Mouse (Mus musculus) E14TG2a.4 (cell line): ENCODE results near the gene Ccdc186.
A peak's percentile ranks its signal among the peaks of the same experiment; 100 is the strongest.

Experiments used
- H3K27me3 ChIP-seq: 2 replicates; pipeline ENCODE4 v1.6.1; 2014; ENCODE audit warnings: low read length, control low read depth; ENCODE audit not compliant: insufficient read depth
- H3K36me3 ChIP-seq: 2 replicates; pipeline ENCODE4 v1.6.1; 2014; ENCODE audit warnings: low read length, control low read depth; ENCODE audit not compliant: insufficient read depth
- H3K4me1 ChIP-seq: replicated peaks from 2 replicates; pipeline ENCODE4 v1.6.1; 2014; ENCODE audit warnings: low read depth, low read length, control low read depth
- H3K4me3 ChIP-seq: replicated peaks from 2 replicates; pipeline ENCODE4 v1.5.1; 2014; ENCODE audit warnings: mild to moderate bottlenecking, low read length
- H3K9me3 ChIP-seq: 2 replicates; pipeline ENCODE4 v1.6.1; 2014; ENCODE audit warnings: low read length, control low read depth
- CTCF ChIP-seq: conservative IDR thresholded peaks from 2 replicates; pipeline ENCODE4 v1.5.1; 2014; ENCODE audit warnings: low read length
- NANOG ChIP-seq: IDR thresholded peaks from 2 replicates; pipeline ENCODE4 v1.6.1; 2014; ENCODE audit warnings: borderline replicate concordance, low read length, mixed read lengths
- POU5F1 ChIP-seq: IDR thresholded peaks from 2 replicates; pipeline ENCODE4 v1.6.1; 2014; ENCODE audit warnings: low read length, borderline replicate concordance

Ccdc186 gene

GRCm38 (mm10) chr19:56821798-56822447 is at the start of gene Ccdc186:
Gene Ccdc186, minus strand, starts transcription at chr19:56822190.
- Histone ChIP-seq H3K9me3 (no peaks in the 10 kb centered on the region), H3K36me3 (peaks cover 15% of the 10 kb centered on the region), H3K4me3 (peak within 1 kb of the TSS; percentile 99), H3K27me3 (peaks cover 35% of the 10 kb centered on the region), H3K4me1 (peaks cover 30% of the 10 kb centered on the region)
- TF ChIP-seq POU5F1, result no peak
- no peak for TF ChIP-seq NANOG
- no peak for TF ChIP-seq CTCF

- Histone ChIP-seq H3K4me1 (peaks cover 2% of the 10 kb centered on the region; the same call in 1 of the 2 replicates), H3K36me3 (no peaks in the 10 kb centered on the region), H3K9me3 (no peaks in the 10 kb centered on the region), H3K27me3 (peaks cover 32% of the 10 kb centered on the region), H3K4me3 (no peak overlapping the region)
- TF ChIP-seq NANOG, result no peak
- TF ChIP-seq POU5F1, result no peak
- no peak for TF ChIP-seq CTCF
These were observed 45.7 kb upstream of the Ccdc186 start for GRCm38 (mm10) chr19:56867701-56868100.

GRCm38 (mm10) chr19:56856455-56856854 is 34.5 kb upstream of the Ccdc186 start:
- H3K4me3 ChIP-seq, result no peak overlapping the region
- H3K27me3 ChIP-seq, result no peaks in the 10 kb centered on the region
- 0 out of 2 replicates have a peak, but pooled peaks cover 2% of the 10 kb centered on the region for H3K9me3 ChIP-seq
- TF ChIP-seq CTCF, result no peak
- TF ChIP-seq NANOG, result no peak
- TF ChIP-seq POU5F1, result no peak
- H3K36me3 ChIP-seq, result no peaks in the 10 kb centered on the region
- H3K4me1 ChIP-seq, result no peaks in the 10 kb centered on the region

GRCm38 (mm10) chr19:56852590-56852989 is 30.6 kb upstream of the Ccdc186 start:
- Histone ChIP-seq H3K4me3 (no peak overlapping the region), H3K27me3 (peaks cover 7% of the 10 kb centered on the region; the same call in 1 of the 2 replicates), H3K4me1 (no peaks in the 10 kb centered on the region), H3K9me3 (0 out of 2 replicates have a peak, but pooled peaks cover 2% of the 10 kb centered on the region), H3K36me3 (no peaks in the 10 kb centered on the region)
- TF ChIP-seq POU5F1 (no peak), NANOG (no peak), CTCF (no peak)

- Histone ChIP-seq H3K4me3 (no peak overlapping the region), H3K27me3 (peaks cover 3% of the 10 kb centered on the region; the same call in 1 of the 2 replicates), H3K4me1 (peaks cover 6% of the 10 kb centered on the region), H3K9me3 (peaks cover 12% of the 10 kb centered on the region), H3K36me3 (no peaks in the 10 kb centered on the region)
- TF ChIP-seq CTCF, result no peak
- TF ChIP-seq NANOG, result no peak
- no peak for TF ChIP-seq POU5F1
These were observed 21.0 kb upstream of the Ccdc186 start for GRCm38 (mm10) chr19:56842974-56843373.

DNA sequence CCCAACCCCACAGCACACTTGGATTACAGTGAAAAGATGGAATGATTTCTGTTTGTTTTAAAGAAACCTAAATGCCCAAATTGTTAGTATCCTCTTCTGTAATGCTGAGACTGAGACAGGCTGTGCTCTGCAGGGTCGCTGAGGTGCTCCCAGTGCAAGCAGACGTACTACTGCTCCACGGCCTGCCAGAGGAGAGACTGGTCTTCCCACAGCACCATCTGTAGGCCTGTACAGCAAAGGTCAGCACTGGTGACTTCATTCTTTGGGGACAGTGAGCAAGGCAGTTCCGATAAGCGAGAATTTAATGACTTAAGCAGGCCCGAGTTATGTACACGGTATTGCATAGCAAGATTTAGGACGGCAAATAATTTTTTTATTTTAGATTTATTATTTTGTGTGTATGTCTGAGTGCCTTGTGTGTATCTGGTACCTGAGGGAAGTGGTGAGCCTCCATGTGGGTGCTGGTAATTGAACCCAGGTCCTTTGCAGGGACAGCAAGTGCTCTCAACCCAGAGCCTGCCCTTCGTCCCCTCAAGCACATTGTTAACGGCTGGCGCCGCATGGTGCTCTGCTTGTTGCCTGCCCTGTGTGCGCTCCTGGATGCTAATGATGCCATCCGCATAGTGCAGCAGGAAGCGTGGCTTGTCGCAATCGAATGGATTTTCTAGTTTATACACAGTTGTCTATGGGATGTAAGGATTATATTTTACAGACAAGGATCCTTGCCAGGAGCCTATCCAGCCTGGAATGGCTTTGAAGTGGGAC is 17.1 kb upstream of the Ccdc186 start:
- Histone ChIP-seq H3K9me3 (no peaks in the 10 kb centered on the region), H3K4me3 (no peak overlapping the region), H3K4me1 (peaks cover 4% of the 10 kb centered on the region), H3K36me3 (no peaks in the 10 kb centered on the region), H3K27me3 (peaks cover 3% of the 10 kb centered on the region; the same call in 1 of the 2 replicates)
- TF ChIP-seq NANOG, result no peak
- TF ChIP-seq CTCF, result no peak
- TF ChIP-seq POU5F1, result no peak

- TF ChIP-seq CTCF (no peak), NANOG (no peak), POU5F1 (no peak)
- H3K36me3 ChIP-seq, result no peaks in the 10 kb centered on the region
- no peaks in the 10 kb centered on the region for H3K9me3 ChIP-seq
- peaks cover 10% of the 10 kb centered on the region; the same call in 1 of the 2 replicates for H3K27me3 ChIP-seq
- H3K4me1 ChIP-seq, result no peaks in the 10 kb centered on the region
- no peak overlapping the region for H3K4me3 ChIP-seq
These were observed 13.3 kb upstream of the Ccdc186 start for GRCm38 (mm10) chr19:56835340-56835739.

GRCm38 (mm10) chr19:56830163-56830562 is 8.2 kb upstream of the Ccdc186 start:
- Histone ChIP-seq H3K4me3 (no peak overlapping the region), H3K36me3 (no peaks in the 10 kb centered on the region), H3K27me3 (peaks cover 49% of the 10 kb centered on the region), H3K4me1 (0 out of 2 replicates have a peak, but pooled peaks cover 3% of the 10 kb centered on the region), H3K9me3 (no peaks in the 10 kb centered on the region)
- no peak for TF ChIP-seq NANOG
- no peak for TF ChIP-seq POU5F1
- TF ChIP-seq CTCF, result no peak
